Mouse (Mus musculus) brain, embryonic 14.5 days (tissue): ENCODE data around the gene March10.

Experiments
- CTCF ChIP-seq: fragments of 200-500 bp; IDR thresholded peaks from 2 replicates; pipeline ENCODE4 v1.5.1; 2012; ENCODE audit warnings: inconsistent platforms, mild to moderate bottlenecking, moderate library complexity, borderline replicate concordance; ENCODE audit not compliant: insufficient read depth, insufficient read length; ENCODE audit errors: extremely low read depth
- POLR2A ChIP-seq: fragments of 200-500 bp; IDR thresholded peaks from 2 replicates; pipeline ENCODE4 v1.6.1; 2012; ENCODE audit warnings: mild to moderate bottlenecking, inconsistent platforms, borderline replicate concordance; ENCODE audit not compliant: poor library complexity, insufficient read depth, insufficient read length, severe bottlenecking; ENCODE audit errors: extremely low read depth

DNA sequence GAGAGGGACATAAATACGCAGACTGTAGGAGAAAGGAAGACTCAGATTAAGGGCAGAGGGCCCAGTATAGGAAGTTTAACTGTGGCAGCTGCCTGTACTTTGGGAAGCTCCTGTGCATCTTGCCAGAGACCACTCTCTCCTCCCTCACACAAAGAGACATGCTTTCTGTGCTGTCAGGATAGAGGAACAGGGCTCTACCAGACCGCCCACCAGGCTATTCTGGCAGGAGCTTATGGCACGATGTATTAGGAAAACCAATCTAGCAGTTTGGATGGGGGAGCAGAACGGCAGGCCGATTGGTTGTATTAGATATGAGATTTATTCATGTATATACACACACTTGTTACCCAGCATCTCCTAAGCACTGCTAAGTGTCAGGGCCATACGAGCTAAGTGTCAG lies 138.8 kb downstream of the March10 start:
- TF ChIP-seq CTCF, result no peak
- no peak for TF ChIP-seq POLR2A
